Mouse (Mus musculus) cortical plate, adult 2 months (tissue): ENCODE measurements around the gene Slc2a1.

Experiments used
- CTCF ChIP-seq: fragments of 200-500 bp; IDR thresholded peaks from 2 replicates; pipeline ENCODE4 v1.5.1; 2011; ENCODE audit warnings: mild to moderate bottlenecking, control low read depth, low read length; ENCODE audit not compliant: insufficient read depth; ENCODE audit errors: extremely low read depth
- POLR2A ChIP-seq: fragments of 200-500 bp; IDR thresholded peaks from 2 replicates; pipeline ENCODE4 v1.6.1; 2011; ENCODE audit warnings: mild to moderate bottlenecking, low read length, control low read depth; ENCODE audit not compliant: insufficient read depth; ENCODE audit errors: extremely low read depth

- TF ChIP-seq CTCF = no peak
- TF ChIP-seq POLR2A = no peak
Observed at GRCm38 (mm10) chr4:119077084-119077682, 31.3 kb upstream of the Slc2a1 start.
